Mouse (Mus musculus) embryonic fibroblast, embryonic 13.5 days (primary cell): ENCODE results near the gene Ptcd1. TPM values are rescaled to one million over a fixed set of nuclear protein-coding genes. Genes with fewer than 3 reads are reported as not detected.
"Not testable (repeated sequence)": the region's sequence is repeated elsewhere in the genome, so short reads cannot be mapped to it uniquely, and the experiment has no call there.

Source experiments
- H3K27ac ChIP-seq: 2 replicates; pipeline ENCODE4 v1.5.1; 2012; ENCODE audit warnings: low read length, control low read depth, inconsistent platforms; ENCODE audit not compliant: insufficient read depth
- H3K4me1 ChIP-seq: 2 replicates; pipeline ENCODE4 v1.6.1; 2011; ENCODE audit warnings: low read length; ENCODE audit not compliant: control insufficient read depth, insufficient read depth
- H3K4me3 ChIP-seq: 2 replicates; pipeline ENCODE4 v1.5.1; 2011; ENCODE audit warnings: mild to moderate bottlenecking, control low read depth, low read length; ENCODE audit not compliant: insufficient read depth
- CTCF ChIP-seq: IDR thresholded peaks from 2 replicates; pipeline ENCODE4 v1.5.1; 2011; ENCODE audit warnings: mild to moderate bottlenecking, control low read depth, low read length, moderate library complexity, borderline replicate concordance; ENCODE audit not compliant: insufficient read depth
- POLR2A ChIP-seq: IDR thresholded peaks from 2 replicates; pipeline ENCODE4 v1.6.1; 2011; ENCODE audit warnings: low read depth, mild to moderate bottlenecking, control low read depth, low read length, moderate library complexity
- polyA plus RNA-seq: library from polyadenylated mRNA; stranded (reverse); fragments of >200 nt; gene quantifications from 2 replicates; pipeline ENCODE4 v1.2.4, GENCODE M21; 2011; ENCODE audit warnings: low read depth; ENCODE audit not compliant: missing spikeins, insufficient read length

The Ptcd1 gene
- 7.6 and 10.0 TPM in 2 replicates for polyA plus RNA-seq

GRCm38 (mm10) chr5:145166536-145167305 is at the start of gene Ptcd1, which contains the start of gene Cpsf4:
TSS of gene Ptcd1 (minus strand) at chr5:145167108.
TSS of gene Cpsf4 (plus strand) at chr5:145167213.
- Histone ChIP-seq H3K4me1 (no peaks in the 10 kb centered on the region), H3K27ac (peak within 1 kb of the TSS; percentile 66), H3K4me3 (peak within 1 kb of the TSS; percentile 100)
- TF ChIP-seq CTCF = no peak
- TF ChIP-seq POLR2A = peak; percentile 90

- H3K27ac ChIP-seq = no peak overlapping the region
- no peak for TF ChIP-seq POLR2A
- TF ChIP-seq CTCF = no peak
- H3K4me3 ChIP-seq = no peak overlapping the region
- H3K4me1 ChIP-seq = no peaks in the 10 kb centered on the region
Measured at GRCm38 (mm10) chr5:145214679-145215078, 47.8 kb upstream of the Ptcd1 start.

- Histone ChIP-seq H3K4me3 (no peak overlapping the region), H3K4me1 (no peaks in the 10 kb centered on the region), H3K27ac (no peak overlapping the region)
- TF ChIP-seq CTCF (no peak), POLR2A (no peak)
Measured at GRCm38 (mm10) chr5:145213505-145213904, 46.6 kb upstream of the Ptcd1 start.

- no peak overlapping the region for H3K27ac ChIP-seq
- no peaks in the 10 kb centered on the region for H3K4me1 ChIP-seq
- no peak overlapping the region for H3K4me3 ChIP-seq
- TF ChIP-seq CTCF (no peak), POLR2A (no peak)
Measured at GRCm38 (mm10) chr5:145212216-145212615, 45.3 kb upstream of the Ptcd1 start.

DNA sequence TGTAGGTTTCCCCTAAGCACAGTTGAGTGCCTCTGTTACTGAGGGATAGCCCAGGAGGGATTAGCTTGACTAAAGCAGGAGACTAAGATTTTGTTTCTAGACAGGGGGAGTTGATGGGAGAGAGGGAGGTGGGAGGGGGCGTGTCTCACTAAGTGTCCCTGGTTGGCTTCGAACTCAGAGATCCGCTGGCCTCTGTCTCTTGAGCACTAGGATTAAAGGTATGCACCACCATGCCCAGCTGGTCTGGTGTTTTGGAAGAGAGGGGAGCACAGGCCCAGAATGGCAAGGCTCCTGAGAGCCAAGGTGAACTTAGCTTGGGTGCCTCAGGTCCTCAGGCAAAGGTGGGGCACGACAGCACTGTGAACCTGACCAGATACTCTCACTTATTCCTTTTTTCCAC is 44.4 kb upstream of the Ptcd1 start:
- no peak overlapping the region for H3K27ac ChIP-seq
- H3K4me3 ChIP-seq = no peak overlapping the region
- TF ChIP-seq POLR2A (no peak), CTCF (no peak)
- H3K4me1 ChIP-seq = no peaks in the 10 kb centered on the region

DNA sequence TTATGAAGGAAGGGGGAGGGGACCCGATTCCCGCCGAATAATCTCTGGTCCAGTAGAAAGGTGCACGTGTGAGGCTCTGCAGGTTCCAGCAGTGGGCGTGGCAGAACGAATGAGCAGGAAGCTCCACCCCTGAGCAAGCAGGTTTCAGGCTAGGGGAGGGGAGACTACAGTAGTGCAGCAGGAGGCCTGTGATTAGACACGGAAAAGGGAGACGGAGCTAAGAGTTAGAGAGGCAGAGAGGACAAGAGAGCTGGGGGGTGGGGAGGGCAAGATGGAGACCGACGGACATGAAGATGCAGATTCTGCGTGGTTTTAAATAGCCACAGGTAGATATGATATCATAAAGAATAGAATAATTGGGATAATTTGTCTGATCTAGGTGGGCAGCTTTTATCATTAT is 41.5 kb upstream of the Ptcd1 start:
- not testable (repeated sequence) for H3K4me1 ChIP-seq, H3K27ac ChIP-seq, H3K4me3 ChIP-seq

DNA sequence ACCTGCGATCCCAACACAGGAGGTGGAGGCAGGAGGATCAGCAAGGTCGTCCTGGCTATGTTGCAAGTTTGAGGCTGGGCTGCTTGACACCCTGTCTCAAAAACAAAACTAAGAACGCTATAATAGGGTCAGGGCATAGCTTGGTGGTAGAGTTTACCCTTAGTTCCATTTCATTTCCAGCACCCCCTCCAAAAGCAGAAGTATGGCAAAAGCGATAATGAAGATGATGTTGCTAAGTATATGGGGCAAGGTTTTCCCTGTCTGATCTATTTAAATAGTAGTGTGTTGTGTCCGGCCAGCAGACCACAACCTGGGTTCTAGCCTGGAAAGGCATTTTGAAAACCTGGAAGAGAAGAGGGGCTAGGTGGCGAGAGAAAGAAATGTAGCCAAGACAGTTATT is 41.0 kb upstream of the Ptcd1 start:
- TF ChIP-seq CTCF = no peak
- TF ChIP-seq POLR2A = no peak

GRCm38 (mm10) chr5:145207385-145207784 is 40.5 kb upstream of the Ptcd1 start:
- H3K4me1 ChIP-seq = no peaks in the 10 kb centered on the region
- no peak overlapping the region for H3K4me3 ChIP-seq
- TF ChIP-seq POLR2A = no peak
- TF ChIP-seq CTCF = no peak
- no peak overlapping the region for H3K27ac ChIP-seq

More for the DNA sequence above, 41.0 kb upstream of the Ptcd1 start:
- H3K4me1 ChIP-seq = no peaks in the 10 kb centered on the region
- H3K4me3 ChIP-seq = no peak overlapping the region
- no peak overlapping the region for H3K27ac ChIP-seq

- H3K4me1 ChIP-seq = no peaks in the 10 kb centered on the region; the same call in 1 of the 2 replicates
- H3K27ac ChIP-seq = peak overlapping the region; percentile 47
- peak overlapping the region; percentile 51 for H3K4me3 ChIP-seq
- TF ChIP-seq CTCF (no peak), POLR2A (0 out of 2 replicates have a peak, but pooled peaks have one; percentile 21)
Measured at GRCm38 (mm10) chr5:145205041-145205440, 38.1 kb upstream of the Ptcd1 start.

DNA sequence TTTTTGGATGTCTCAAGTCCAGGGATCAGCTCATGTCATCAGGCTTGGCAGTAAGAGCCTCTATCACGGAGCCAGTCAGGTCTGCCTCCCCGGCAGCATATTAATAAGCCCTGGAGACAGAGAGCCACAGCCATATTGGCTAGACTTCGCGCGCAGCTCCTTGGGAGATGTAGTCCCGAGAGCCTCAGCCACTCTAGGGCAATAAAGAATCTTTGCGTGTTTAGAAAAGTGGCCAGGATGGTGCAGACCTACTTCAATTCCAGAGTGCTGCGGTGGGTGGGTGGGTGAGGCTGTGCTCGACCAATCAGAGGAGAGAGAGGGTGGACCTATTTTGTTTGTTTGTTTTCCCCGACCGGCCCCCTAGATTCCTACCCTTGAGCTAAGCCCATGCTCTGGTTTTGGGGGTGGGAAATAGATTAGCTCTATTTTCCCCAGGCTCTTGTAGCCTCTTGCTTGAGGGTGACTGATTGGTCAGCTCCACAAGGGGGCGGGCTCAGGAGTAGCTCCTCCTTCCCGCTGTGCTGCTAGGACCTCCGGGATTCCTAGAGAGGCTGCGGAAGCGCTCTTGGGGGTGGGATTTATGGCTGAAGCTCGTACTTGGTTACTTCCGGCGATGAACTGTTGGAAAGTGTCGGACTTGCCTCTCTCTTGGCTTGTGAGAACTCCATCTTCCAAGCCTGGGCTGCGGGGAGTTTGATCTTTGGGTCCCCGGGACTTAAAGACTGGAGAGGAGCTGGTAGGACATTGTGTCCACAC is 37.2 kb upstream of the Ptcd1 start, which contains the start of gene Zkscan5:
Gene Zkscan5 (plus strand): TSS at position 627 of the 756 bp plus-strand sequence.
- H3K4me1 ChIP-seq = no peaks in the 10 kb centered on the region; the same call in 1 of the 2 replicates

More for the DNA sequence above, 37.2 kb upstream of the Ptcd1 start, which contains the start of gene Zkscan5:
- H3K4me3 ChIP-seq = peak within 1 kb of the TSS; percentile 79
- H3K27ac ChIP-seq = peak within 1 kb of the TSS; percentile 84
- TF ChIP-seq POLR2A = peak; percentile 88
- TF ChIP-seq CTCF = no peak
